Mouse (Mus musculus) kidney, embryonic 14.5 days (tissue): Measurements from ENCODE around the gene Hist1h4h. TPM values are rescaled to one million over a fixed set of nuclear protein-coding genes. Genes with fewer than 3 reads are reported as not detected.

Experiments used
- ATAC-seq: fragments of 200-750 bp; cut with Nextera tagmentation; 2 replicates; pipeline ENCODE4 v1.8.0; 2017; ENCODE audit warnings: moderate number of reproducible peaks, mild to moderate bottlenecking, moderate TSS enrichment, moderate library complexity; ENCODE audit not compliant: low FRiP score, low TSS enrichment
- H3K27ac ChIP-seq: fragments of 300-500 bp; sonication (generic); 2 replicates; pipeline ENCODE4 v1.5.1; 2014; ENCODE audit warnings: low read depth, mild to moderate bottlenecking, low read length, moderate library complexity, mixed read lengths
- H3K27me3 ChIP-seq: fragments of 300-500 bp; sonication (generic); 2 replicates; pipeline ENCODE4 v1.6.1; 2014; ENCODE audit warnings: mild to moderate bottlenecking, low read length; ENCODE audit not compliant: control insufficient read depth, insufficient read depth
- H3K36me3 ChIP-seq: fragments of 300-500 bp; sonication (generic); 2 replicates; pipeline ENCODE4 v1.6.1; 2014; ENCODE audit warnings: low read length, mixed read lengths; ENCODE audit not compliant: control insufficient read depth, insufficient read depth
- H3K4me1 ChIP-seq: fragments of 300-500 bp; sonication (generic); 2 replicates; pipeline ENCODE4 v1.6.1; 2014; ENCODE audit warnings: low read length, mixed read lengths; ENCODE audit not compliant: control insufficient read depth, insufficient read depth
- H3K4me2 ChIP-seq: fragments of 300-500 bp; sonication (generic); replicated peaks from 2 replicates; pipeline ENCODE4 v1.6.1; 2014; ENCODE audit warnings: low read depth, mild to moderate bottlenecking, low read length
- H3K4me3 ChIP-seq: fragments of 300-500 bp; sonication (generic); 2 replicates; pipeline ENCODE4 v1.5.1; 2014; ENCODE audit warnings: mild to moderate bottlenecking, low read length
- H3K9ac ChIP-seq: fragments of 300-500 bp; sonication (generic); 2 replicates; pipeline ENCODE4 v1.6.1; 2014; ENCODE audit warnings: low read depth, mild to moderate bottlenecking, low read length, moderate library complexity
- H3K9me3 ChIP-seq: fragments of 300-500 bp; sonication (generic); 2 replicates; pipeline ENCODE4 v1.6.1; 2016; ENCODE audit warnings: low read length; ENCODE audit not compliant: control insufficient read depth
- WGBS: fragments of 180-500 bp; shearing (Covaris S2); extraction: QIAGEN DNeasy Blood & Tissue Kit; methylation state at CpG from one replicate; pipeline ENCODE4 v1.1.7; 2014; 5-methylcytosine and 5-hydroxymethylcytosine counted together
- polyA plus RNA-seq: library from polyadenylated mRNA; unstranded; fragments of >200 nt; fragmentation: Nextera tagmentation; extraction: Ambion mirVana; gene quantifications from 2 replicates; pipeline ENCODE4 v1.2.1, GENCODE M21; 2014

Hist1h4h gene
- polyA plus RNA-seq: 6.1 and 9.9 TPM in 2 replicates

- H3K9me3 ChIP-seq: no peaks in the 10 kb centered on the region
- H3K36me3 ChIP-seq: no peaks in the 10 kb centered on the region
- peaks cover 14% of the 10 kb centered on the region for H3K4me1 ChIP-seq
- H3K27me3 ChIP-seq: no peaks in the 10 kb centered on the region
- H3K9ac ChIP-seq: peak within 1 kb of the TSS; percentile 89
- peak; percentile 76 for ATAC-seq
- H3K27ac ChIP-seq: peak within 1 kb of the TSS; percentile 99
- WGBS: under 1% methylated on average over 51 of the region's 70 CpGs
- H3K4me2 ChIP-seq: peak within 1 kb of the TSS; percentile 69
- H3K4me3 ChIP-seq: peak within 1 kb of the TSS; percentile 62
These were observed at the start of gene Hist1h4h for GRCm38 (mm10) chr13:23530901-23531875. Hist1h4h (plus strand) TSS chr13:23531050.

GRCm38 (mm10) chr13:23483153-23483552, 47.7 kb upstream of the Hist1h4h start:
- H3K4me1 ChIP-seq: no peaks in the 10 kb centered on the region

GRCm38 (mm10) chr13:23485271-23485670, 45.6 kb upstream of the Hist1h4h start:
- no peak for ATAC-seq
- no peak overlapping the region for H3K9ac ChIP-seq
- H3K4me2 ChIP-seq: no peak overlapping the region

More at GRCm38 (mm10) chr13:23483153-23483552, 47.7 kb upstream of the Hist1h4h start:
- Histone ChIP-seq H3K4me3 (no peak overlapping the region), H3K27ac (no peak overlapping the region), H3K9me3 (no peaks in the 10 kb centered on the region), H3K27me3 (no peaks in the 10 kb centered on the region), H3K4me2 (no peak overlapping the region), H3K36me3 (no peaks in the 10 kb centered on the region), H3K9ac (no peak overlapping the region)
- ATAC-seq: no peak
- WGBS: 97% methylated on average over 2 of the region's 2 CpGs

GRCm38 (mm10) chr13:23488400-23489322, 42.2 kb upstream of the Hist1h4h start, which contains the start of gene Btn2a2:
Btn2a2 (minus strand) TSS chr13:23488857.
- peak within 1 kb of the TSS; percentile 37 for H3K4me3 ChIP-seq
- ATAC-seq: peak; percentile 96
- no peaks in the 10 kb centered on the region for H3K36me3 ChIP-seq
- no peak within 1 kb of the TSS for H3K9ac ChIP-seq
- no peaks in the 10 kb centered on the region for H3K9me3 ChIP-seq
- peak within 1 kb of the TSS; percentile 44 for H3K4me2 ChIP-seq
- H3K27me3 ChIP-seq: no peaks in the 10 kb centered on the region
- WGBS: 3% methylated on average over 13 of the region's 14 CpGs
- no peak within 1 kb of the TSS for H3K27ac ChIP-seq
- H3K4me1 ChIP-seq: no peaks in the 10 kb centered on the region

More at GRCm38 (mm10) chr13:23485271-23485670, 45.6 kb upstream of the Hist1h4h start:
- Histone ChIP-seq H3K36me3 (no peaks in the 10 kb centered on the region), H3K4me1 (no peaks in the 10 kb centered on the region), H3K27ac (no peak overlapping the region), H3K4me3 (no peak overlapping the region), H3K9me3 (no peaks in the 10 kb centered on the region), H3K27me3 (no peaks in the 10 kb centered on the region)
- WGBS: 39% methylated on average over 5 of the region's 5 CpGs

- Histone ChIP-seq H3K4me1 (no peaks in the 10 kb centered on the region), H3K27me3 (no peaks in the 10 kb centered on the region), H3K36me3 (no peaks in the 10 kb centered on the region), H3K4me2 (no peak overlapping the region), H3K9me3 (no peaks in the 10 kb centered on the region), H3K9ac (no peak overlapping the region), H3K27ac (no peak overlapping the region), H3K4me3 (no peak overlapping the region)
- ATAC-seq: no peak
- WGBS: 74% methylated on average over 1 of the region's 1 CpGs
These were observed 40.0 kb upstream of the Hist1h4h start for GRCm38 (mm10) chr13:23490863-23491262.

- H3K27me3 ChIP-seq: no peaks in the 10 kb centered on the region
- 24% methylated on average over 1 of the region's 1 CpGs for WGBS
- H3K9me3 ChIP-seq: no peaks in the 10 kb centered on the region
- no peaks in the 10 kb centered on the region for H3K4me1 ChIP-seq
- ATAC-seq: no peak
- H3K4me3 ChIP-seq: no peak overlapping the region
- no peak overlapping the region for H3K27ac ChIP-seq
- no peak overlapping the region for H3K9ac ChIP-seq
- no peaks in the 10 kb centered on the region for H3K36me3 ChIP-seq
- H3K4me2 ChIP-seq: no peak overlapping the region
These were observed 39.6 kb upstream of the Hist1h4h start for GRCm38 (mm10) chr13:23491263-23491662.

- peak overlapping the region; percentile 46 for H3K4me2 ChIP-seq
- no peak overlapping the region for H3K27ac ChIP-seq
- no peaks in the 10 kb centered on the region for H3K36me3 ChIP-seq
- H3K9ac ChIP-seq: no peak overlapping the region
- H3K4me1 ChIP-seq: 0 out of 2 replicates have a peak, but pooled peaks cover 2% of the 10 kb centered on the region
- H3K27me3 ChIP-seq: no peaks in the 10 kb centered on the region
- no peaks in the 10 kb centered on the region for H3K9me3 ChIP-seq
- ATAC-seq: no peak
- WGBS: 8% methylated on average over 14 of the region's 14 CpGs
- H3K4me3 ChIP-seq: peak overlapping the region; percentile 17; the same call in 1 of the 2 replicates
These were observed 38.9 kb upstream of the Hist1h4h start for GRCm38 (mm10) chr13:23491990-23492389.

- H3K27me3 ChIP-seq: no peaks in the 10 kb centered on the region
- H3K4me1 ChIP-seq: peaks cover 10% of the 10 kb centered on the region; the same call in 1 of the 2 replicates
- no peak overlapping the region for H3K9ac ChIP-seq
- H3K36me3 ChIP-seq: no peaks in the 10 kb centered on the region
- no peak overlapping the region for H3K27ac ChIP-seq
- no peak overlapping the region for H3K4me3 ChIP-seq
- H3K4me2 ChIP-seq: no peak overlapping the region
- no peaks in the 10 kb centered on the region for H3K9me3 ChIP-seq
- no peak for ATAC-seq
- 84% methylated on average over 6 of the region's 6 CpGs for WGBS
These were observed 35.3 kb upstream of the Hist1h4h start for GRCm38 (mm10) chr13:23495526-23495925.
